Mouse (Mus musculus): ENCODE results near the gene Ptpn5. TPM values are rescaled to one million over a fixed set of nuclear protein-coding genes. Genes with fewer than 3 reads are reported as not detected.

Gene Ptpn5
- total and polyA plus RNA-seq, 2 experiments, result 0.02 TPM; not detected in 1

GRCm38 (mm10) chr7:47122026-47122425, 11.5 kb downstream of the Ptpn5 start:
- no peaks in the 10 kb centered on the region for H3K79me2 ChIP-seq (ENCODE audit: control insufficient read depth, insufficient read depth, low read length)
- no peak overlapping the region for H3K4me3 ChIP-seq (ENCODE audit: insufficient read depth, low read depth, low read length)
- H3K36me3 ChIP-seq (ENCODE audit: control insufficient read depth, insufficient read depth, low read length), result no peaks in the 10 kb centered on the region
- H3K9ac ChIP-seq (ENCODE audit: low read depth, low read length), result no peak overlapping the region
- 83% methylated on average over 3 of the region's 3 CpGs for WGBS
- H3K27ac ChIP-seq (replicated peaks; ENCODE audit: insufficient read depth, low read depth, low read length), result no peak overlapping the region
- TF ChIP-seq CTCF (IDR thresholded peaks at IDR 0.05; ENCODE audit: low read depth, low read length) (no peak), POLR2A (IDR thresholded peaks at IDR 0.05; ENCODE audit: extremely low read depth, insufficient read depth, low read length) (no peak)
- H3K27me3 ChIP-seq (ENCODE audit: control insufficient read depth, insufficient read depth, low read length), result no peaks in the 10 kb centered on the region
- DNase-seq (ENCODE audit: extremely low read depth, low read depth, low spot score), result no peak
- no peaks in the 10 kb centered on the region for H3K4me1 ChIP-seq (ENCODE audit: control insufficient read depth, insufficient read depth, low read length)

DNA sequence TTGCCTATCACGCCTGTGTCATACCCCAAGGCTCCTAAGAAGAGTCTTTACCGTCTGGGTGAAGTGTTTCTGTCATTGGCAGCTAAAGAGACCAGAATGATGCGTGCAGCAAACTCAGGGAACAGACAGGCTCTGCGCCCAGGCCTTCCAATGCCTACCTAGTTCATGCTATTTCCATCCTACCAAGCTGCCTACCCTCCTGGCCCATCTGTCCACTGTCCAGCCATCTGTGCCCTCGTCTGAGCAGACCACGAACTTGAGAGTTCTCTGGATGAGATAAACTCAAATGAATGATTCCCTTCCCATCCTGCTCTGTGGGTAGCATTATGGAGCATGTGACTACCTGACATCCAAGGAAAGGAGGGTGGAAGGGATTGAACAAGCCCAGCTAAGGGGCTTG, 16.8 kb downstream of the Ptpn5 start:
- no peak for DNase-seq (ENCODE audit: extremely low read depth, low read depth, low spot score)
- TF ChIP-seq POLR2A (IDR thresholded peaks at IDR 0.05; ENCODE audit: extremely low read depth, insufficient read depth, low read length) (no peak), CTCF (IDR thresholded peaks at IDR 0.05; ENCODE audit: low read depth, low read length) (no peak)
- no peaks in the 10 kb centered on the region for H3K36me3 ChIP-seq (ENCODE audit: control insufficient read depth, insufficient read depth, low read length)
- H3K27ac ChIP-seq (replicated peaks; ENCODE audit: insufficient read depth, low read depth, low read length), result no peak overlapping the region
- no peaks in the 10 kb centered on the region for H3K27me3 ChIP-seq (ENCODE audit: control insufficient read depth, insufficient read depth, low read length)
- no peak overlapping the region for H3K9ac ChIP-seq (ENCODE audit: low read depth, low read length)
- no peak overlapping the region for H3K4me3 ChIP-seq (ENCODE audit: insufficient read depth, low read depth, low read length)
- H3K4me1 ChIP-seq (ENCODE audit: control insufficient read depth, insufficient read depth, low read length), result no peaks in the 10 kb centered on the region
- 75% methylated on average over 6 of the region's 6 CpGs for WGBS
- no peaks in the 10 kb centered on the region for H3K79me2 ChIP-seq (ENCODE audit: control insufficient read depth, insufficient read depth, low read length)

DNA sequence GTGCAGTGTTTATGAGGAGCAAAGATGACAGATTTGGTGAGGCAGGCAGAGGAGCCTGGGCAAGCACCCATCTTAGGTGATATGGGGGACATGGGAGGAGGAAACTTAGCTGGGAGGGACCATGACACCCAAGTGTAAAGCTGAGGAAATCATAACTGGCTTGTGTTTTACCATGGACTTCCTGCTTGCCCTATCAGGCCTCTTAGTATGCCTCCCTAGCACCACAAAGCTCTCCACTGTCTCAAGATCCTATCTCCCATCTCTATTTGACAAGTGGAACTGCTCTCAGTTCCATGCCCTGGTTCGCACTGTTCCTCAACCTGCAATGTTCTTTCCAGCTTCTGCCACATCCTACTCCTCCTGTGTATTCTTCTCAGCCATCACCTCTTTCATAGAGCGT, 18.0 kb downstream of the Ptpn5 start:
- no peak for DNase-seq (ENCODE audit: extremely low read depth, low read depth, low spot score)
- no peaks in the 10 kb centered on the region for H3K79me2 ChIP-seq (ENCODE audit: control insufficient read depth, insufficient read depth, low read length)
- no peak overlapping the region for H3K4me3 ChIP-seq (ENCODE audit: insufficient read depth, low read depth, low read length)
- WGBS, result 65% methylated on average over 2 of the region's 2 CpGs
- H3K27ac ChIP-seq (replicated peaks; ENCODE audit: insufficient read depth, low read depth, low read length), result no peak overlapping the region
- no peak for TF ChIP-seq POLR2A (IDR thresholded peaks at IDR 0.05; ENCODE audit: extremely low read depth, insufficient read depth, low read length)
- no peak for TF ChIP-seq CTCF (IDR thresholded peaks at IDR 0.05; ENCODE audit: low read depth, low read length)
- no peaks in the 10 kb centered on the region for H3K36me3 ChIP-seq (ENCODE audit: control insufficient read depth, insufficient read depth, low read length)
- H3K9ac ChIP-seq (ENCODE audit: low read depth, low read length), result no peak overlapping the region
- no peaks in the 10 kb centered on the region for H3K4me1 ChIP-seq (ENCODE audit: control insufficient read depth, insufficient read depth, low read length)
- H3K27me3 ChIP-seq (ENCODE audit: control insufficient read depth, insufficient read depth, low read length), result no peaks in the 10 kb centered on the region

GRCm38 (mm10) chr7:47113383-47113782, 20.1 kb downstream of the Ptpn5 start:
- Histone ChIP-seq H3K27me3 (ENCODE audit: control insufficient read depth, insufficient read depth, low read length) (no peaks in the 10 kb centered on the region), H3K9ac (ENCODE audit: low read depth, low read length) (no peak overlapping the region), H3K79me2 (ENCODE audit: control insufficient read depth, insufficient read depth, low read length) (no peaks in the 10 kb centered on the region), H3K4me1 (ENCODE audit: control insufficient read depth, insufficient read depth, low read length) (no peaks in the 10 kb centered on the region), H3K36me3 (ENCODE audit: control insufficient read depth, insufficient read depth, low read length) (no peaks in the 10 kb centered on the region), H3K4me3 (ENCODE audit: insufficient read depth, low read depth, low read length) (no peak overlapping the region), H3K27ac (replicated peaks; ENCODE audit: insufficient read depth, low read depth, low read length) (no peak overlapping the region)
- no peak for DNase-seq (ENCODE audit: extremely low read depth, low read depth, low spot score)
- TF ChIP-seq CTCF (IDR thresholded peaks at IDR 0.05; ENCODE audit: low read depth, low read length) (no peak), POLR2A (IDR thresholded peaks at IDR 0.05; ENCODE audit: extremely low read depth, insufficient read depth, low read length) (no peak)
- 78% methylated on average over 7 of the region's 7 CpGs for WGBS

- WGBS, result 87% methylated on average over 5 of the region's 5 CpGs
- DNase-seq (ENCODE audit: extremely low read depth, low read depth, low spot score), result no peak
- H3K27me3 ChIP-seq (ENCODE audit: control insufficient read depth, insufficient read depth, low read length), result no peaks in the 10 kb centered on the region
- H3K79me2 ChIP-seq (ENCODE audit: control insufficient read depth, insufficient read depth, low read length), result no peaks in the 10 kb centered on the region
- H3K4me1 ChIP-seq (ENCODE audit: control insufficient read depth, insufficient read depth, low read length), result no peaks in the 10 kb centered on the region
- H3K9ac ChIP-seq (ENCODE audit: low read depth, low read length), result no peak overlapping the region
- H3K36me3 ChIP-seq (ENCODE audit: control insufficient read depth, insufficient read depth, low read length), result no peaks in the 10 kb centered on the region
- TF ChIP-seq CTCF (IDR thresholded peaks at IDR 0.05; ENCODE audit: low read depth, low read length), result no peak
- no peak for TF ChIP-seq POLR2A (IDR thresholded peaks at IDR 0.05; ENCODE audit: extremely low read depth, insufficient read depth, low read length)
- H3K27ac ChIP-seq (replicated peaks; ENCODE audit: insufficient read depth, low read depth, low read length), result no peak overlapping the region
- H3K4me3 ChIP-seq (ENCODE audit: insufficient read depth, low read depth, low read length), result no peak overlapping the region
These were observed 21.4 kb downstream of the Ptpn5 start for GRCm38 (mm10) chr7:47112036-47112435.

- DNase-seq (ENCODE audit: extremely low read depth, low read depth, low spot score), result no peak
- no peaks in the 10 kb centered on the region for H3K36me3 ChIP-seq (ENCODE audit: control insufficient read depth, insufficient read depth, low read length)
- H3K79me2 ChIP-seq (ENCODE audit: control insufficient read depth, insufficient read depth, low read length), result no peaks in the 10 kb centered on the region
- no peaks in the 10 kb centered on the region for H3K4me1 ChIP-seq (ENCODE audit: control insufficient read depth, insufficient read depth, low read length)
- no peak overlapping the region for H3K27ac ChIP-seq (replicated peaks; ENCODE audit: insufficient read depth, low read depth, low read length)
- WGBS, result 65% methylated on average over 3 of the region's 3 CpGs
- H3K27me3 ChIP-seq (ENCODE audit: control insufficient read depth, insufficient read depth, low read length), result no peaks in the 10 kb centered on the region
- TF ChIP-seq CTCF (IDR thresholded peaks at IDR 0.05; ENCODE audit: low read depth, low read length) (no peak), POLR2A (IDR thresholded peaks at IDR 0.05; ENCODE audit: extremely low read depth, insufficient read depth, low read length) (no peak)
- H3K4me3 ChIP-seq (ENCODE audit: insufficient read depth, low read depth, low read length), result no peak overlapping the region
- H3K9ac ChIP-seq (ENCODE audit: low read depth, low read length), result no peak overlapping the region
These were observed 22.4 kb downstream of the Ptpn5 start for GRCm38 (mm10) chr7:47111121-47111520.
